Mouse (Mus musculus) c-Kit-positive CD71-positive TER-119-positive erythroid progenitor cells, embryonic 14.5 days (primary cell): ENCODE results near the gene Ubxn6.
"Not testable (repeated sequence)": the region's sequence is repeated elsewhere in the genome, so short reads cannot be mapped to it uniquely, and the experiment has no call there.

Experiments used
- DNase-seq: peaks from one replicate; pipeline ENCODE4 v3.0.0-alpha.2; 2013; ENCODE audit warnings: low spot score

Gene Ubxn6

GRCm38 (mm10) chr17:56074827-56075208 lies at the start of gene Ubxn6:
Ubxn6 (minus strand) TSS chr17:56075028.
- peak; percentile 90 for DNase-seq

DNA sequence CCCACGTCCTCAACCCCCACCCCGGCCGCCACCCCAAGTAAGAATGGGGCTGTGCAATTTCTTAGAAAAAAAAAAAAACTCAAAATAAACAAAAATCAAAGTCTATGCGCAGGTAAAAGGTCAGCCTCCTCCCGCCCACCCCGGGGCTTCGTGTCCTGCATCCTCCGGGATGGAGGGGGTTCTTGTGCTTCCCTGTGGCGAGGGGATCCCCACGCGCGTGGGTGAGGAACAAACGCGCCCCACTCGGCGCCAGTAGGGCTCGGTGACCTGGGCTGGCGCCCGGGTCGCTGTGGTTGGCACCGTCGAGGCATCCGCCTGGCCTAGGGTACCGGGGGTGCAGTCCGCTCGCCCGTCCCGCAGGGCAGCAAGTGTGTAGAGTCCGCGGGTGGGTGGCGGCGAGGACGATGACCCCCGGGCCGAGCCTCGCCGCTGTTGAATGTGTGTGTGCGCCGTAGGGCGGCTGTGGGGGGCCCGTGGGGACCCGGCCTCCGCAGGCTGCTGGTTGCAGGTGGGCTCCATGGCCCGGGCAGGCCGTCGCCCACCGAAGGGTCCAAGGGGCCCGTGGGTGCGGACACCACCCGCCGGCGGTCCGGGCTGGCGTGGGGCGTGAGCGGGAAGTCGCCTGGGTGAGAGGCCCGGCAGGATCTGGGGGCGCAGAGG lies 49.0 kb upstream of the Ubxn6 start:
- no peak for DNase-seq

- no peak for DNase-seq
Observed at GRCm38 (mm10) chr17:56123161-56123560, 48.3 kb upstream of the Ubxn6 start.

DNA sequence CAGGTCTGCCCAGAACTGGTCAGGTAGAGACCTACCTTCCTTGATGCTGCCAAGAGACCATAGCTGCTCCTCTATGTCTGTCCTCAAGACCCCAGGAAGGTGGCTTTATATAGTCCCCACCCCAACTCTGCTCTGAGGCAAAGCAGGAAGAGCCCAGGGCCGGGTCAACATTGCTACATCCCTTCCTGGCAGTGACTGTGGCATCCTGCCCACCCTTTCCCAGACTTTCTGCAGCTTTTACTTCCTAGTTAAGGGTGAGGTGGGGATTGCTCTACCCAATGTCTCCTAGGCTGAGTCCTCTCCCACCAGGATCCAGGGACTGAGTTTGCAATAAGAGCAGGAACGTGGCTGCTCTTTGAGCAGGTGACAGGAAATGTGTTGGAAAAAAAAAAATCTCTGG lies 47.0 kb upstream of the Ubxn6 start, which contains the start of gene Lrg1:
Gene Lrg1 (minus strand): TSS at position 176 of the 400 bp plus-strand sequence.
- DNase-seq = no peak

DNA sequence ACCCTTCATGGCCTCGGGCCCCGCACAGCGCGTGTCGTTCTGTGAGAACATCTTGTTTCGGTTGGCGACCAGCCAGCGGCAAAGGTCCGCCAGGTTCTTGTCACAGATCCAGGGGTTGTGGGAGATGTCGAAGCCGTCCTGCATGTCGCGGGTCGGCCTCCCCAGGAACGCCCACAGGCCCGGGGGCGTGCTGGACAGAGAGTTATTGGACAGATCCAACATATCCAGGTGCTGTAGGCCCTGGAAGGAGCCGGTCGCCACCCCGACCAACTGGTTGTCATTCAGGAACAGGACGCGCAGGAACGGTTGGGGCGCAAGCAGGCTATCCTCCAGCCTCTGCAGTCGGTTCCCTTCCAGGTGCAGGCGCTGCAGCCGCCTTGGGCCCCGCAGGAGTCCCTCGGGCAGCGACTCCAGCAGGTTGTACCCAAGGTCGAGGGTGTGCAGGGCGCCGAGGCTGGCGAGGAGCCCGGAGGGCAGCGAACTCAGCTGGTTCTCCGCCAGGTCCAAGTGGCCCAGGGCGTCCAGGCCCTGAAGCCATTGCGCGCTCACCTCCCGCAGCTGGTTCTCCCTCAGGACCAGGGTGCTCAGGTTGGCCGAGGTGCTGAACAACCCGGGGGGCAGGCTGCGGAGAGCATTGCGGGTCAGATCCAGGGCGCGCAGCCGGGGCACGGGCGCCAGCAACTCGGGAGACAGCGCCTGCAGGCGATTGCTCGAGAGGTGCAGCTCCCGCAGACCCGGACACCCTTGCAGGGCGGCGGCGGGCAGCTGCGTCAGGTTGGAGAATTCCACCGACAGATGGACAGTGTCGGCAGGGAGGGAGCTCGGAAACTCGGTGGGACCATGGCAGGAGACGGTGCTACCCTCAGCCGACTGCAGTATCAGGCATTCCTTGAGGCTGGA lies 45.4 kb upstream of the Ubxn6 start:
- DNase-seq = no peak

DNA sequence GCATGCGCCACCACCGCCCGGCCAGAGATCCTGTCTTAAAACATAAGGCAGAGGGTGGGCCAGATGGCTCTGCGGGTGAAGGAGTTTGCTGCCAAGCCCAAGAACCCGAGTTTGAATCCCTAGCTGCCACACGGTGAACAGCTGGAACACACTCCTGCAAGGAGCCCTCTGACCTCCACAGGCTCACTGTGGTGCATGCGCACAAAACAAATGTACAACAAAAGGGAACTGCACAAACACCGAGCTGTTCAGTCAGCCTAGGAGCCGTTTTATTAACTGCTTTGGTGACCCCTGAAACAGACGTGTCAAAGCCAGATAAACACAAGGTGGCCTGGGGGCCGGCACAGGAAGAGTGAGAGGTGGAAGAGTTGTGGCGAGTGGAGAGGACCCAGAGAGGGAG lies 44.6 kb upstream of the Ubxn6 start:
- no peak for DNase-seq

- DNase-seq = no peak
Observed at GRCm38 (mm10) chr17:56117251-56117710, 42.5 kb upstream of the Ubxn6 start, which contains the start of gene Plin5. Plin5 (minus strand) TSS chr17:56117596.

GRCm38 (mm10) chr17:56116193-56116592 lies 41.4 kb upstream of the Ubxn6 start:
- DNase-seq = no peak

DNA sequence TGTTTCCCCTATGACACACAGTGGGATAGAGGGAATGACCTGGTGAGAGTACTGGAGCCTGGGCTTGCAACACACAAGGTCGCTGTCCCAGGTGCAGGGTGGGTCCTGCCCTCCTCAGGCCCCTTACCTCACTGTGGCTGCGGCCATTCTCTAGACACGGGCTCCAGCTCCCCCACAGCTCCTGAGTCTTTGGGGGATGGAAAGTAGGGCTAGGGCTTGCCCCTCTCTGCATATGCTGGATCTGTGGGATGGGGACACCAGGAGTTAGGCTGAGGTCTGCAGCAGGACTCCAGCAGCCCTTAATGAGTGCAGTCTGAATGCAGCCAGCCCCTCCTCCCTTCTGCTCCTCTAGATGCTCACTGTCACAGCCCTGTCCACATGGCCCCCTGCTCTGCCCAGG lies 37.9 kb upstream of the Ubxn6 start:
- DNase-seq = no peak

DNA sequence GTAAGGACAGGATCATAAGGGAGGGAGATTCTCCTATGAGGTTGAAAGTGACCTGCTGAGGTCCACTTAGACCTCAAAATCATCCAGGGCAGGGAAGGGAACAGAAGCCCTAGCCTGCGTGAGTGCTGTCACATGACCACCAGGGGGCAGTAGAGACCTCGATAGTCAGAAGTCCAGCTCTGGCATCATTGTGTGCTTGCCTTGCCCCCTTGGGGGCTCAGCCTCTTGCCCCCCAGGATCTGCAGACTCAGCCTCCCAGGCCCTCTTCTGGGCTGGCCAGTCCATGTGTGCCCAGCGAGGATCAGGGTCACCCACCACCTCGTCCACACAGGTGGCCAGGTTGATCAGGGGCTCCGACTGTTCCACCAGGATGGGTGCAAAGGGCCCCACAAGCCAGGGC lies 37.0 kb upstream of the Ubxn6 start:
- DNase-seq = peak; percentile 69

GRCm38 (mm10) chr17:56111021-56111420 lies 36.2 kb upstream of the Ubxn6 start:
- DNase-seq = no peak

GRCm38 (mm10) chr17:56110571-56110970 lies 35.7 kb upstream of the Ubxn6 start:
- DNase-seq = no peak

DNA sequence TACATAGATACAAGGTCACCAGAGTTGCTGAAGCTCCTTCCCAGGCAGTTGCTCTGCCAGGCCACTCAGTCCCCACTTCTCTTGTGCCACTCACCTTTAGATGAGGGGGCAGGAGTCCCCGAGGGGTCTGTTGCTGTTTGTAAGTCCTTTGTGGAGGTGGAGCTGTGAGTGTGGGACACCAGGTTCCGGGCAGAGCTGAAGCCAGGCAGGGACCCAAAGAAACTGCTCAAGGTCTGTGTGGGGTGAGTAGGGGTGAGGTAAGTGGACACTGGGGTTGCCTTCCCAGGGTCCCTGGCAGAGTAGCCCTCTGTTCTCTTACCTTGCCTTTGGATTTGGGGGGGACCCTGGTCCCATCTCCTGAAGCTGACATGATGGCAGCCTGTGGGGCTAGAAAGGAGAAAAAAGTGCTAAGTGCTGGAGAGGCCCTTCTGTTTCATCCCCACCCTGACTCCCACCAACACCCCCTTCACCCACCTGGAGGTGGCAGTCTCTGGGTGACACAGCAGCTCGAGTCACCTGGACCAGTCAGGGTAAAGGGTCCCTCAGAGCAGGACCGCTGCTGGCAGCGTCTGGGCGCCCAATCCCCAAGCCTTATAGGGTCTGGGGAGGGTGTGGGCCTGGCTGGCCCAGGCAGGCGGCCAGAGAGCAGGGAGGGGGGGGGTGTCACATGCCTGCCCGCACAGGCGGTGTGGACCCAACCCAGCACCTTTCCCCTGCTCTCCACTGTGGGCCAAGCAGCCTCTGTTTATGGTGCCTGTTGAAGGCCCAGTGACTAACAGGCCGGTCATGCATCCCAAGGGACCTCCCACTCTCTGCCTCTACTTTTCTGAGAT lies 34.6 kb upstream of the Ubxn6 start, which contains the start of gene Plin4:
Gene Plin4 (minus strand): TSS at position 585 of the 833 bp plus-strand sequence.
- no peak for DNase-seq

DNA sequence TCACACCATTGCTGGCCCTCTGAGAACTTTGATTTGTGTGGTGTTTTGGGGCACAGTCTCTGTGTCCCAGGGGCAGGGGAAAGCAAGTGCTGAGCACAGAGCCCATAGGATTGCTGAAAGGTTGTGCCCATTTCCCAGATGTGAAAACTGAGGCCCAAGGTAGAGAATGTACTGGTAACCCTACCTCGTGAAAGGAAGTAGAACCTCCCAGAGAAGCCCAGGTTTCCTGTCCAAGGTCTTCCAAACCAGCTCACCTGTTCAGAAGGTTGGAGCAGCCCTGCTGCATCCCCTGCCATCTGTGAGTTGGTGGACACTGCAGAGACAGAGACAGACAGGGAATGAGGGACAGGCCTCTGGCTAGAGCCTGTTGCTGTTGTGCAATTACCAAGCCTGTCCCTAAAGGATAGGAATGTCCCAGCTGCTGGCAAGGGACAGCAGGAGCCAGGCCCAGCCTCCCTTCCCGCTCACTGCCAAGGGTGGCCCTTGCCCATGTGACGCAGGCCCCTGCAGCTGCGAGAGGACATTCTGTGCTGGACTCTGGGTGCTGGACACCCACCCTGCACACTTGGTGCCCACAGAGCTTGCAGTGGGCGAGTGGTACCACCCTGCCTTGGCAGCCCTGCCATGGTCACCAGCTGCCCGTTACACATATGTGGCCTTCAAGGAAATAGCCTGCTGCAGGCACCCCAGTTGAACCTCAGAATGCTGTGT lies 33.7 kb upstream of the Ubxn6 start:
- DNase-seq = no peak

- no peak for DNase-seq
Observed at GRCm38 (mm10) chr17:56107736-56108135, 32.9 kb upstream of the Ubxn6 start.

DNA sequence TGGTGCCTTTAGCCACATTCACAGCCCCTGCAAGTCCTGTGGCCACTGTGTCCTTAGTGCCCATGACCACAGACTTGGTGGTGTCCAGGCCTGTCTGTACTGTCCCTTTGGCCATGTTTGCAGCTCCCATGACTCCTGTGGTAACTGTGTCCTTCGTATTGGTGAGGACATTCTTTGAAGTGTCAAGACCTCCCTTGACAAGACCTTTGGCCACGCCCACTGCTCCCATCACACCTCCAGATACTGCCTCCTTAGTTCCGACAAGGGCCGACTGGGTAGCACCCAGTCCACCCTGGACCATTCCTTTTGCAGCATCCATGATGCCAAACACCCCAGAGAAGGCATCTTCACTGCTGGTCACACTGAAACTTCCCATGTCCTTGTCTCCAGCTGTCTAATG lies 32.2 kb upstream of the Ubxn6 start:
- DNase-seq = no peak

DNA sequence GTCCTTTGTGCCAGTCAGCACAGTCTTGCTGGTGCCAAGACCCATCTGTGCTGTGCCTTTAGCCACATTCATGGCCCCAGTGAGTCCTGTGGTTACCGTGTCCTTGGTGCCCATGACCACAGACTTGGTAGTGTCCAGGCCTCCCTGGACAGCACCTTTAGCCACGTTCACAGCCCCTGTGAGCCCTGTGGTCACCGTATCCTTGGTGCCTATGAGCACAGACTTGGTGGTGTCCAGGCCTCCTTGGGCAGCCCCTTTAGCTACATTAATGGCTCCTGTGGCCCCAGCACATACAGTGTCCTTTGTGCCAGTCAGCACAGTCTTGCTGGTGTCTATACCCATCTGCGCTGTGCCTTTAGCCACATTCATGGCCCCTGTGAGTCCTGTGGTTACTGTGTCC lies 31.6 kb upstream of the Ubxn6 start:
- DNase-seq = not testable (repeated sequence)

GRCm38 (mm10) chr17:56104821-56105220 lies 30.0 kb upstream of the Ubxn6 start:
- DNase-seq = not testable (repeated sequence)

DNA sequence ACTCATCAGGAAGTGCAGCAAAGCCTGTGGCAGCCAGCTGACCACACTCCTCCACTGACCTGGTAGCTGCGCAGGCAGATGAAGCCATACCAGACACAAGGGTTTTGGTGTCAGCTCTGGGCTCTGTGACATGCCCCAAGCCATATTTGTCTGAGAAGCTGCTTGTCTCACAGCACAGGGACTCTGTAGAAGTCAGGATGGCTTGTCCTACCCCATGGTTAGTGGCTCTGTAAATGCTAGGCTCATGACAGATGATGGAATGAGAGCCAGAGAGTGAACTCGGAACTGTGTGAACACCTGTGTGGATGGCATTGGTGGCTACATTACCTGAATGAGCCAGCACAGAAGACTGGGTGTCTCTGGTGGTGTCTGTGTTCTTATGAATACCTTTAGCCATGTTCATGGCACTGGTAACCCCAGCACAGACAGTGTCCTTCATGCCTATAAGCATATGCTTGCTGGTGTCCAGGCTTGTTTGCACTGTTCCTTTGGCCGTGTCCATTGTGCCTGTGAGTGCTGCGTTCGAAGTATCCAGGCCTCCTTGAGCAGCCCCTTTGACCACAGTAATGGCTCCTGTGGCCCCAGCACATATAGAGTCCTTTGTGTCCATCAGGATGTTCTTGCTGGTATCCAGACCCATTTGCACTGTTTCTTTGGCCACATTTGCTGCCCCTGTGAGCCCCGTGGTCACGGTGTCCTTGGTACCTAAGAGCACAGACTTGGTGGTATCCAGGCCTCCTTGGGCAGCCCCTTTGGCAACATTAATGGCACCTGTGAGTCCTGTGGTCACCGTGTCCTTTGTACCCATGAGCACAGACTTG lies 28.8 kb upstream of the Ubxn6 start:
- DNase-seq = no peak

DNA sequence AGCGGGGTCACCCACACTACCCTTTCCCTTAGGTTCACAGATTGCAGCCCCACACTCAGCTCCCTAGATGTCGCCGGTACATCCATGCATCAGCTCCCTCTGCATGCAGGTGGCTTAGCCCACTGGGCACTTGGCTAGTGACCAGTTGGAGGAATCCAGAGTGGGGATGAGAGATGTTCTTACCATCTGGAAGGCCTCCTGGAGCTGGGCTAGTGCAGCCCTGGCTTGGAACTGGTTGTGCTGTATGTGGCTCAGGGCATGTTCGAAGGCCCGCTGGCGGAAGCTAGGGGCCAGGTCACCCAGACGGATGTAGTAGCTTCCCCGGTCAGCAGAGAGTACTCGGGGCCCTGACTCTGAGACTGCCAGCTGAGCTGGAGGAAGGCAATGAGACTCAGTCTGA lies 28.1 kb upstream of the Ubxn6 start:
- DNase-seq = no peak

- no peak for DNase-seq
Observed at GRCm38 (mm10) chr17:56102158-56102557, 27.3 kb upstream of the Ubxn6 start.
